Mouse (Mus musculus) erythroid progenitor cell, adult 5-6 weeks (primary cell): ENCODE measurements around the gene Acsl1. TPM values are rescaled to one million over a fixed set of nuclear protein-coding genes. Genes with fewer than 3 reads are reported as not detected.
A peak's percentile ranks its signal among the peaks of the same experiment; 100 is the strongest.
"Not testable (repeated sequence)": the region's sequence is repeated elsewhere in the genome, so short reads cannot be mapped to it uniquely, and the experiment has no call there.

Experiments used
- ATAC-seq: replicated peaks from 2 replicates; pipeline ENCODE4 v1.8.0; 2016; ENCODE audit warnings: moderate number of reproducible peaks, mild to moderate bottlenecking, moderate TSS enrichment, inconsistent platforms; ENCODE audit not compliant: poor library complexity, low FRiP score, severe bottlenecking
- total RNA-seq, 2 experiments: library from RNA; stranded (forward) in 1 of 2; stranded (reverse) in 1 of 2; fragments of 150-400 nt in 1 of 2; fragments of 186-747, 209-891 nt in 1 of 2; gene quantifications; 2 replicates each; pipeline versions ENCODE4 v1.2.3 to v1.2.4; 2015 to 2017; ENCODE audit warnings: low replicate concordance in 2 of 2

Acsl1 gene
- total RNA-seq, 2 experiments from 2014 or later: 194 to 291 TPM

DNA sequence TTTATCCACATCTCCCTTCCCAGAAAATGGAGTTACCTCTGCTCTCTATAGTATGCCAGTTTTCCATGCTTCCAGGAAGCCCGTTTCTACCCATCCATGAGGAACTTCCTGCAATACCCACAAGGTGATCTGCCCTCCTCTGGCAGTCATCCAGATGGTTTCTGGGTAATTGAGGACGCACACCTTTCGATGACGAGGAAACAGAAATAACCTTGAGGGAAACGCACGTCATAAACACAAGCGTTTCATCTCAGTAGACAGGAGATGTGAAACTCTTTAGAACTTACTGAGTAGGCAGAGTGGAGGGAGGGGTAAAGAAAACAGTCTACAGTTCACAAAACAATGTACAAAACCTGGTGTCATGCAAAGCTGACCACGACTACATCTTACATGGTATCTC is 79.2 kb downstream of the Acsl1 start:
- ATAC-seq: no peak

DNA sequence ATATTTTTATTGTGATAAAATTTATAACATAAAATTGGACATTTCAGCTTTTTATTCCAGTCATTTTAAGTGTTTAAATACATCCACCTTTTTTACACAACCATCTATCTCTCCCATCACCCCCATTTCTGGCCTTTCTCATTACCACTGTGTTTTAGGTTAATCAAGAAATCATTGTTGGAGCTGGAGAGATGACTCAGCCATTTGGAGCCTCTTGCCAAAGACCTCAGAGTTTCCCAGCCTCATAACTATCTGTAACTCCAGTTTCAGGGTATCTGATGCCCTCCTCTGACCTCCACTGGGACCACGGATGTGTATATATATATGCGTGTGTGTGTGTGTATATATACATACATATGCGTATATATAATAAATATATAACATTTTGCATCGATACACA is 80.2 kb downstream of the Acsl1 start:
- peak; percentile 35 for ATAC-seq

DNA sequence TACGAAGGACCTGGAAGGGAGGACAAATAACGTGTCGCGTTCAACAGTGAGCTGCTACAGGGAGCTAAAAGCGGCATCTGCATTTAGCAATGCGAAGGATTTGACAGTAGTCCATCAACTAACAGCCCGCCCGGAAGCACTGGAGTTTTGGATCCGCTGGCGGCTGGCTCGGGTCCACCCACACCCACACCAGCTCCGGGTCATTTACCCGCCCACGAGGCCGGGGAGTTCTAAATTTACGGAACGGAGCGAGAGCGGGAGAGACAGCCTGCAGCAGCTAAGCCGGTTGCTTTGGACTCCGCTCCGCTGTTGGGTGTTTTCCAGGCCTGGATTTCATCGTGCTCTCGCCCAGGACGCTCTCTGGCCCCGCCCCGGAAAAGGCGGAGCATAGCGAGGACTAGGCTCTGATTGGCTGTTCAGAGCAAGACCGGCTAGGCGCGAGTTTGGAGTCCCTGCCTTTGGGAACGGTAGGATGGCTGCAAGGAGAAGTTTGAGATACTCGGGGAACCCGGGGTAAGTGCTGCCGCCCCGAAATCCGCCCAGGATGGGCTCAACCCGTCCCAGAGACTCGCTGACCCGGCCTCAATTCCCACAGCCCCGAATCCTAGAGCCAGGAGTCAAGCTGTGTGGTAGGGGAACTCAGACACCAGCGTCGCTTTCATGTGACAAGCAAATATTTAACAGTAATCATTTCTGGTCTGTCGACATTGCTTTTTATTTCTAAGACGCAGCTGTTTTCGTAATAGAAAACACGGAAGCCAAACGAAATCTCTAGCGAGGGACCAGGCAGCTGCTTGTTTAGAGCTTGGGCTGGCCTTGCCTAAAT is 81.0 kb downstream of the Acsl1 start, which contains the start of gene Cenpu:
Gene Cenpu (plus strand): TSS at position 414 of the 826 bp plus-strand sequence.
- peak; percentile 85 for ATAC-seq

DNA sequence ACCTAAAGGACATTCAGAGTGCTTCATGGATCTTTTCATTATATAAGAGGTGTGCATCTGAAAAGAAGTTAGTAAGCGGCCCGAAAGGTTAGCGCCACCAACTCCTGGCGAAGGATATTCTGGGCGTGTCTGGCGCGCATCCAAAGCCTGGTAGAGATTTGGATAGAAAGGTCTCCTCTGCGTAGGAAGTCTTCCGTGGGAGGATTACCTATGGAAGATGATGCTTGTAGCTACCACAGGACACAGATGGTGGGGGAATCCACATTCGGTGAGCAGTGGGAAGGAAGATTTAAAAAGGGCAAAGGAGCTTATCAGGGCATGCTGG is 81.6 kb downstream of the Acsl1 start:
- peak; percentile 57 for ATAC-seq

DNA sequence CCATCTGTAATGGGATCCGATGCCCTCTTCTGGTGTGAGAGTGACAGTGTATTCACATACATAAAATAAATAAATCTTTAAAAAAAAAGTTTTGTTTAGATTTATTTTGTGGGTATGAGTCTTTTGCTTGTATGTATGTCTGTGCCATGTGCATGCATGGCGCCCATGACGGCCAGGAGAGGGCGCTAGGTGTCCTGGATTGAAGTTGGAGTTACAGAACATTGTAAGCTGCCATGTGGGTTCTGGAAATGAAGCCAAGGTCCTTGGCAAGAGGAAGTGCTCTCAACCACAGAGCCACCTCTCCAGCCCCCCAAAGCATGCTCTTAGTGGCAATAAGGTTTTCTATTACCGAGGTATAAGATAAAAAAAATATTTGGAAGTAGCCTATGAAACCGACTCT is 88.6 kb downstream of the Acsl1 start:
- ATAC-seq: peak; percentile 37; the same call in 1 of the 2 replicates

DNA sequence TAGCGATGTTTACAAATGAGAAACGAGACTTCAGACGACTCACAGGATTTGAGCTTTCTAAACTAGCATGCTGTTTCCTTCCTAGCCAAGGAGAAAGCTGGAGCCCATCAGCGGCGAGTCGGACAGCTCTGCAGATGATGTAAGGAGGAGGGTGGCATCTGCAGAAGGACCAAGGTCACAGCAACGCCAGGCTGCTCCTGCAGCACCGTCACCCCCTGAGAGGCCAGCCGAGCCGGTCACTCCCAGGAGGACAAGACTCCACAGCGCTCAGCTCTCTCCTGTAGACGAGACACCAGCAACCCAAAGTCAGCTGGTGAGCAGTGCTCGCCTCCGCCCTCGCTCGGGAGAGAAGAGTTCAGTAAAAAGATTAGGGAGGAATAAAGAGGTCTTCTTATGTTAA is 91.5 kb downstream of the Acsl1 start:
- no peak for ATAC-seq

DNA sequence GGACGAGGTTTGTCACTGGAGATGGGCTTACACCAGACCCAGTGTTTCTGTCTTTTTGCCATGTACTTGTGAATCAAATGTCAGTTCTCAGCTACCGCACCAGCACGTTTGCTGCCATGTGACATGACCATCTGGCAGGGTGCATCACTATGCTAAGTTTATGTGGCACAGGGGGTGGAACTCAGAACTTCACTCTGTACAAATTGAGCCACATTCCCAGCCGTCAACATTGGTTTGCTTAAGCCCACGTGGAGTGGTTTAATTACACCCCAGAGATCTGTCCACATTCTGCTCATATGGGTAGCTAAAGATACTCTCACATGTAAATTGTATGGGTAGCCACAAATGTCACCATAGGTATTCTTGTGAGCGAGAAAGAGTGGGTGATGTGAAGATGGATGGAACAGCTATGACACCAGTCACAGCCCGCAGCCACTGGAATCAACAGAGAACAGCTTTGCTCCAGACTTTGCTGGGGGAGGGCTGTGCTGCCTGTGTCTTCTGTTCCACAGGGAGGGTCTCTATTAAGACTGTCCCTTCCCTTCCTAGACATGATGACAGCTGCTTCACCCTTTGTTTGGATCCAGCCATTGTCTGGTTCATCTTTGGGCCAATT is 96.2 kb downstream of the Acsl1 start:
- ATAC-seq: no peak

DNA sequence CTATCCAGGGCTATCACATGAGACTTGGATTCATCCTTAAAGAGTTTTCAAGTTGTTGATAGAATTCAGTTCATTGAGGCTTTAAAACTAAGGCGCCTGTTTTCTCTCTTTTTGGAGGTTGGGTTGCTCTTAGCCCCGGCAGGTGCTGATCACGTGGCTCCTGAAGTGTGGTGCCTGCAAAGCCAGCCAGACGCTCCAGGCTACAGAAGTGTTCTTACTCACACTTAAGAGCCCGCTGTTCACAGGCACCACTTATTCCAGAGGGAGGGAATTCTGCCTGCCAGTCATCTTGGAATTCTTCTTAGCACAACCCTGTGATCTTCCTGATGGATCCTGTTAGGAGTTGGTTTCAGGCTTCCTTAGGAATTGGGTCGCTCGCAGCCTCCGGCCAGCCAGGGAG is 97.1 kb downstream of the Acsl1 start:
- ATAC-seq: no peak

DNA sequence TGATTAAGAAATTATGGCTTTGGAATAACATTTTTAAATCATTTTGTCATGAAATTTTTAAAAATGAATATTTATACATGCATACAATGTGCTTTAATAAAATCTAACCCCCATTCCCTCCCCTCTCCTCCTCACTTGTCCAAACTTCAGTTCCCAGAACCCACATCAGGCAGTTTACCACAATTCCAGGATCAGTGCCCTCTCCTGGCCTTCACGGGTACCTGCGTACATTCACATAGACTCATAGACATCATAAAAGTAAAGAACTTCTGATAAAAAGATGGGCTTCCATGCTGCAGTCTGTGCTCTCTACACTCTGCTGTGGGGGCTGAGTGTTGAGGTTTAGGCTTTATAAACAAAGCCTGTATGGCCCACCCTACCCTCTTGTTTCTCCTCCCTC is 98.1 kb downstream of the Acsl1 start:
- ATAC-seq: 0 out of 2 replicates have a peak, but pooled peaks have one; percentile 51

DNA sequence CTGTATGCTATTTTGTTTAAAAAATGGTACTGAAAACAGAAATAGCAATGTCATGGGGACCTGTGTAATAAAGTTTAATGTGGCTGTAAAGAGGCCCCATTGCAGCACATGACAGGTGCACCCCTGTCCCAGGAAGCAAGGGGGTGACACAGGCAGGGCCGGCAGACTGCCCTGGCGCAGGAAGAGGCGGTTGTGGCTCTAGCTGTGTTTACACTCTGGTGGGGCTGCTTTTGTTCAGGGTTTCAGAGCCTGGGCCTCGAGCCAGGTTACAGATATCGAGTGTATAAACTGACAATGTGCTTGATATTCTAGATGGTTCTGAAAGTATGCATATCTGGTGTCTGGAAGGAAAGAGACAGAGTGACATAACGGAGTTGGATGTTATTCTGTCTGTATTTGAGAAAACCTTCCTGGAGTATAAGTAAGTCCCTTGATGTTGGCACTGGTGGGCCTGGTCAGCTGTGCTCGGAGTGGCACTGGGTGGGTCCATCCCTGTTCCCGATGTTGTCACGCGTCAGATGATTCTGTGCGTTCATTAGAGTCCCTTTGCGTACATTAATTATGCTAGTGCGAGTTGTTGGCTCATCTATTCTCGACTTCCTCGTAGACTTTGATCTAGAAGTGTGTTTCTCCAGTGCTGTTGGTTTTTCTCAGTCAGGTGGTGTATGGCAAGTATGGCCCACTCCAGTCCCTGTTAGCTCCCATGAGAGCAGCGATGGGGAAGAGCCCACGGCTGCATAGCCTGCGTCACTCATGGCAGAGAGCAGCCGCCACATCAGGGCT is 99.0 kb downstream of the Acsl1 start:
- no peak for ATAC-seq

DNA sequence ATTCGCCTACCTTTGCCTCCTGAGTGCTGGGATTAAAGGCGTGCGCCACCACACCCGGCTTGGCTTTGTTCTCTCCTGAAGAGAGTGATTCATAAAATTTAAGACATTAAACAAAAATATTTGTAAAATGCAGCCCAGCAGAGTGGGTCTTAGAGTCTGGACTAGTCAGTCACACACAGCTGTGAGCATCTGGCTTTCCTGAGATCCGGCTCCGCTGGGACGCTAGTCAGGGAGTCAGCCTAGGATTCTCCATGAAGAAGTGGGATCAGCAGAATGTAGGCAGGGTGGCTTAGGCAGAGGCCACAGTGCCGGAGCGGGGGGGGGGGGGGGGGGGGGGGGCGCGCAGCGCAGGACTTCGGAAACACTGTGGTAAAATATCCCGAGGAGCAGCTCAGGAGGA is 99.8 kb downstream of the Acsl1 start:
- ATAC-seq: no peak

DNA sequence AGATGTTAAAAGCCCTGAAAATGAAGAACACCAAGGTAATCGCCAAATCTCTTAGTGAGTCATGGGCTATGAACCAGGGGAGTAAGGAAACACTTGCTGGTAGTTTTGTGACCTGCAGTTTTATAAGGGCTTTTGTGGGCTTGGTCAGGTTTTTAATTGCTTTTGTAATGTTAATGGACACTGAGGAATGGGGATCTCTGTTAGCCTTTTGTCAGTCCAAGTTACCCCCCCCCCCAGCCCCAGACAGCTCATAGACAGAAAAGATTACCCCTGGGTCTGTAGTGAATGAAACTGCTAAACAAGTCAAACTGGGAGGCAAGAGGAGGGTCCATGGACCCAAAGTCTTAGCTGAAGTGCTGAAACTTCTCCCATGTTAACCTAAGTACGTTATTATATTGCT is 102.6 kb downstream of the Acsl1 start:
- ATAC-seq: no peak

DNA sequence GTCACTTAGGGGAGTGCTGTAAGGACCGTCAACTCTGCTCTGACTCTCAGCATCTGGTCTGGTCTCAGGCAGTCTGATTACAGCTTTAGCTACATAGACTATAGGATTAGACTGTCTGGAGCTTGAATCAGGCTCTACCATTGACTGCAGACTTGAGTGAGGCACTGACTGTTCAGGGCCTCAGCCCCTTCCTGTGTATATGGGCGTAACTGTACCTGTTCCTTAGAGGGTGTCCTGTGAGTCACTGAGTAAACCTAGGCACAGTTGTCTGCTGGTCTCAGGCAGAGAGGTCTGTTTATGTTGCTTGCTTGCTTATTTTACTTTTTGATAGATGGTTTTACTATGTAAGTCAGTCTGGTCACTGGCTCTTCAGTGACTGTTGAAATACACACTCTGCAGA is 103.1 kb downstream of the Acsl1 start:
- ATAC-seq: no peak

DNA sequence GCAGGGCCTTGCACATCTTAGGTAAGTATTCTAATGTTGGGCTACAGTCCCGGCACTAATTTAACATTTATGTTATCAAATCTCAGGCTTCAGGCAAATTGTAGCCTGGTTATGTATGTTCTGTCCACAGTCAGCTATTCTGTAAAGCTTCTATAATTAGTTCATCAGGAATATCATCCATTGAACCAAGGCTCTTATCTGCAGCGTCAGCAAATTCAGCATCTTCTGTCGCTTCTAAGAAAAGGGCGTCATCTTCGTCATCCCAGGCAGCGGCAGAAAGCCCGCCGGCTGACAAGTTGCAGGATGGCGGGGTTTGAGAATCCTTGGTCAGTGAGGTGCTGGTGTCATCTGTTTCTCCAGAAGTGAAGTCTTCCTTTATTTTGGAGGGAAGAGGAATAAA is 108.0 kb downstream of the Acsl1 start:
- ATAC-seq: no peak

DNA sequence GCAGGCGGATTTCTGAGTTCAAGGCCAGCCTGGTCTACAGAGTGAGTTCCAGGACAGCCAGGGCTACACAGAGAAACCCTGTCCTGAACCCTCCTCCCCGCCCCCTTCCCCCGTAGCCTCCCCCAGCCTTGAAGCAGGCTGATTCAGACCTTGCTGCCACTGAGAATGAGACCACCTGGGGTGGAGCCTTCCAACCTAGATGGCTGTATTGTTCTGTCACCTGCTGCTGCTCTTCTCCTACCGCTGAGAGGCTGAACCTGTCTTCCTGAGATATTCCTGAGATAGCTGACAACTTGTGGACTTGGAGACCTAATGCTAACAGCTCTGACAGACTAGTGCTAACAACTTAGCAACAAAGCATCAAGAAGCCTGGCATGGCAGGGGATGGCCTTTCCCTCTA is 113.5 kb downstream of the Acsl1 start:
- not testable (repeated sequence) for ATAC-seq

DNA sequence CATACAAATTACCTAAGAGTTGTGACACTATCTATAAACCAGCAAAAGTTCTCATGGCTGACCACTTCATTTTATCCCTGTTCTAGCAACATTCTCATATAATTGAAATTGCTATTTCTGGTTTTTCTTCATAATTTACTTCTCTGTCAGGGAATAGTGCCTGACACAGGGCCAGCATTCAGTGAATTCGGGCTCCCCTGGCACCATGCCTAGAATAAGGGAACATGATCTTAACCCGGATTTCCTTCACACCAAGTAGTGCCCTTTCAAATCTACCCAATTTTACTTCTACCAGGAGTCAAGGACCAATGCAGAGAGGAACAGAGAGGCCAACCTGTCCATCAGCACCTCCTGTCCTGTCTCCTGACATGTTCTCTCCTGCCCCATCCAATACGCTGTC is 114.7 kb downstream of the Acsl1 start:
- ATAC-seq: no peak

Other genes starting within 250 kb of the Acsl1 start
- gene Helt, start 176.4 kb upstream of the Acsl1 start, total RNA-seq (2015; ENCODE audit: low replicate concordance): not detected in 2 replicates
- gene Helt, start 176.4 kb upstream of the Acsl1 start, total RNA-seq (2017; ENCODE audit: low replicate concordance): not detected in 2 replicates
- 27.2 and 36.0 TPM in 2 replicates for gene Cenpu, start 81.0 kb downstream of the Acsl1 start, total RNA-seq (2015; ENCODE audit: low replicate concordance)
- gene Cenpu, start 81.0 kb downstream of the Acsl1 start, total RNA-seq (2017; ENCODE audit: low replicate concordance): 49.9 and 78.3 TPM in 2 replicates
- gene Primpol, start 146.2 kb downstream of the Acsl1 start, total RNA-seq (2015; ENCODE audit: low replicate concordance): 15.9 and 20.1 TPM in 2 replicates
- 5.8 and 71.1 TPM in 2 replicates for gene Primpol, start 146.2 kb downstream of the Acsl1 start, total RNA-seq (2017; ENCODE audit: low replicate concordance)
- 16.8 and 19.1 TPM in 2 replicates for gene Casp3, start 146.3 kb downstream of the Acsl1 start, total RNA-seq (2015; ENCODE audit: low replicate concordance)
- 23.0 and 32.5 TPM in 2 replicates for gene Casp3, start 146.3 kb downstream of the Acsl1 start, total RNA-seq (2017; ENCODE audit: low replicate concordance)